Mouse (Mus musculus) spleen, postnatal 10 days (tissue): Measurements from ENCODE around the gene Lmx1a.

Experiments used
- DNase-seq, 2 experiments: peaks; one replicate each; pipeline ENCODE4 v3.0.0; 2021 to 2022; ENCODE audit warnings: low spot score in 2 of 2

Gene Lmx1a

DNA sequence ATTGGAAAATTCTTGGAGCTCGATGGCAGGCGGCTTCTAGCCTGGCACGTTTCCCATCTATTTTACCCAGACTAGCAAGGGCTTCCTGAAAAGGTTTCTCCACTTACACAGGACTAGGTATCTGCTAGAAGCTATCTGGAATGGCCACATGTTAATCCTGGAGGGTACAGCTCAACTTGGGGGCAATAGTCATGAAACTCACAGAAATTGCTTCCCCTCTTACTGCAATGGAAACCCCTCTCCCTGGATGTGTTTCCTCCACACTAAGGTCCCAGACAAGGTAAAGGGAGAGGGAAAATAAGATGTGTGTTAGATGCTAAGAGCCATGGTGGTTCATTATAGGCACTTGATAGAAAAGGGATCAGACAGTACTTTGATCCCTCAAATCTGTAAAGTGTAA, 5.7 kb downstream of the Lmx1a start:
- DNase-seq: no peak

DNA sequence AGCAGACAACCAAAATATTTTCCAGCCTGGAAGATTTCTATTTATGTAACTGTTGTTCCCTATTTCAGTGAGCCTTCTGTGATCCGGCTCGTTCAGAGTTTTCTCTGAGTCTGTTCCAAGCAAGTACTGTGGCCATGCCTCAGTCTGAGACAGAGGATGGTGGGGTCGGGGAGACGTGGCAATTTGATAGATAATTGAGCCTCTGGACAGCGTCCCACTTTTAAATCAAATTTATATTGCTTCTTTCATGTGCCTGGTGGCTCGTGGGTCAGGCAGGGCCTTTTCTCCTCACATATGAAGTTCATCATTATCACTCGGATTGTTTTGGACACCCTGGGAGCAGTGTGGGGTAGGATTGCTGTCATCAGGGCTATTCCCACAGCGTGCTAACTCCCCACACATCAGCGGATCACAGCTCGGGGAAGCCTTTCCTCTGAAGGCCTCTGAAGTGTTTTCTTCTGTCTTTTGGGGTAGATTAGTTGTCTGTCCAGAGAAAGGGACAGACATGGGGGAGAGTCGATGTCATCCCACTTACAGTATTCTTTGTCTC, 6.9 kb downstream of the Lmx1a start:
- DNase-seq: no peak

DNA sequence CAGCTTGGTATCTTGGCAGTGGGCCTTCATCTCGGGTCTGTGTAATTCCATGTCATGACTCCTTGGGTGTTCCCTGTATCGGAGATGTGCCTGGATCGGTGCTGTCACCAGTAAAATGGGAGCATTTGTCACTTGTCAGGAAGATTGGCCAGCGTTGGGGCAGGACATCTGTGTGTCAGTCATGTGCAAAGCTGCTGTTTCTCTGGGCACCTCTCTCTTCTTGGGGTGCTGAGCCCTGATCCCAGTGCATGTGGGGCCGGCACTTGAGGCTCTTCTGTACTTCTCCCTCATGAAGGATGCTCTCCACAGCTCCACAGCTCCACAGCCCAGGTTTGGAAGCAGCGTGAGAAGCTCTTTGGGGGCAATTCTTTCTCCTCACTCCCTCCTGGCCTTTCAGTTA, 10.7 kb downstream of the Lmx1a start:
- no peak for DNase-seq

DNA sequence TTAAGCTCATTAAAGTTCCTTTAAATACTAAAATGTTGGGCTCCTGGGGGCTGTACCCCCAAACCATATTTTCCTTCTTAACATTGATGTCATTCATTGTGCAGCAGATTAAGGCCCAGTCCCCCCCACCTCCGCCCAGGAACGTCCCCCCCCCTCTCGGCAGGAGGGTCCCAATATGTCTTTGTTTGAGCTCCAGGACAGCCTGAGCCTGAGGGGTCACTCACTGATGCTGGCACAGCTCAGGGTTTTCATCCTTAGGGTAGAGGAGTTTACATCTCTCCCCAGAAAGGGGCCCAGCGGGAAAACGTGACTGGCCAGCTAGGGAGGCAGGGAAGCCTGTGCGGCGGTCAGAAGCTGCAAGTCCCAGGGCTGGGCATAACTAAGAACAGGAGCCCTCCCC, 11.2 kb downstream of the Lmx1a start:
- no peak for DNase-seq

DNA sequence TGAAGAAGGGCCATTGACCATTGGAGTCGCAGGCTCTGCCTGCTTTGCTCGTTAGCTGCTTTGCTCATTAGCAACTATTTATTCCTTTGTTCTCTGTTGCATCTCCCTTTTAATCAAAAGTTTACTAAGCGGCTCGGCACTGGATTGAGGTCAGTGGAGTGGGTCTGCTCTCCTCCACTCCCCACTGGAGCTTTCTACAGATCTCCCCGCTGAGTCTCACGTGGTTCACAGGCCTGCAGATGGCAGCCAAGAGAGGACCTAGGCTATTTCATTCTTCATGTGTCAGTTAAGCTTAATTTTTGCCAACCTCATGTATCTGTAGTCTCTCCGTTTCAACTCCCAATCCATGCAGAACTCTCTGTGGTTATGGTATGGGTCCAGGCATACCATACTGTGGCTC, 16.5 kb downstream of the Lmx1a start:
- no peak for DNase-seq

DNA sequence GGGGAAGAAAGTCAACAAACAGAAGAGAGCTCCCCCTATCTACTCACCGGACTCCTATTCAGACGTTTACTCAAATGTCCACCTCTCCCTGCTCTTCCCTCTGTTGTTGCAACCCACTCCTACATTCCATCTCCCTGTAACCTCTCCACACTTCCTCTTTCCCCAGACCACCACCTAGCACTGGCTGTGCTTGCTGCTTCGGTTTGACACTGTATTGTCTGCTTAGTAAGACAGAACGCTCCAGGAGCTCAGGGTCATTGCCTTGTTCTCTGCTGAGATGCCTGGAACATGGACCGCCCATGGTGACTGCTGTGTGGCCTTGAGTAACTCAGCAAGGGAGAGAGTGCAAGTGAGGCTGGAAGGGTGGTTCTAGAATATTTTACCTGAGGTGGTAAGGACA, 19.7 kb downstream of the Lmx1a start:
- DNase-seq: no peak

DNA sequence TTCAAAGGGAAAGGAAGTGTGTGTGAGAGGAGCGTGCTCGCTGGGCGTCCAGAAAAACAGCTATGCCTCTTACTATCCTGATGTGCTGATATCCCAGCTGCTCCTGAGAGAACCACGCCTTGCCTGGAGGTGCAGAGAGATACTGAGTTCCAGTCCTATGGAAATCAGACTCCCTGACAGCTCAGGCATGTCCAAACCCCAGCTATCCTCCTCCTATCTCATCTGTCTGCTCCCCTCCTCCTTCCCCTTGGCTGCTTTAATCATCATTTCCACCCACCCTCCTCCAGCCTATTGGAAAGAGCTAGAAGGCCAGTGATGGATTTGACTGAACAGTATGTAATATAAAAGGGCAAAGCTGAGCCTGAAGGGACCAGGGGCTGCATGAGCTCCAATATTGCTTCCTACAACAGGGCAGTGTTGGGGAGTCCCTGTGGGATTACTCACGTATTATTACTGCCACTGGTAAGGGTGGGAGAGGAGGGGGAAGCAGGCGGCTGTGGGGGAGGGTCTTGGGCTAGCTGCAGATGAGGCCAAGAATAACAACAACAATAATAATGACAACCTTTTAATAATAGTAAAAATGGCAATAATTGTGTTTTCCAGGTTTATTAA, 26.8 kb downstream of the Lmx1a start:
- DNase-seq: no peak

DNA sequence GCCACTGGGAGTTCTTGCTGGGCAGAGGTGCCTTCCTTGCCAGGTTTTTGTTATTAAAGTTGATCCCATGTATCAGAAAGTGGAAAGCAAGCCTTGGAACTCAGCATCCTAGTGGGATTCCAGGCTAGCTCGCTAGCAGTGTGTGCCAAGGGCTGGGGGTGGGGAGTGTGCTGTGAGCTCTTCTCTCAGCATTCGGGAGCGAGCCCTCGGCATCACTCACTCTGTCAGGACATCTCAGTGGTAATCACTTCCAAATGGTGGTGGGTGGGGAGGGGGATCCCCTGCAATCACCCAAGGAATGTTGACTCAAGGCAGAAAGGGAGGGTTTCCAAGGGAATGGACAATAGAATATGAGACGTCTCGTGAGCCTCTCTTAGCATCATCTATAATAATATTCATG, 45.4 kb downstream of the Lmx1a start:
- DNase-seq: no peak

DNA sequence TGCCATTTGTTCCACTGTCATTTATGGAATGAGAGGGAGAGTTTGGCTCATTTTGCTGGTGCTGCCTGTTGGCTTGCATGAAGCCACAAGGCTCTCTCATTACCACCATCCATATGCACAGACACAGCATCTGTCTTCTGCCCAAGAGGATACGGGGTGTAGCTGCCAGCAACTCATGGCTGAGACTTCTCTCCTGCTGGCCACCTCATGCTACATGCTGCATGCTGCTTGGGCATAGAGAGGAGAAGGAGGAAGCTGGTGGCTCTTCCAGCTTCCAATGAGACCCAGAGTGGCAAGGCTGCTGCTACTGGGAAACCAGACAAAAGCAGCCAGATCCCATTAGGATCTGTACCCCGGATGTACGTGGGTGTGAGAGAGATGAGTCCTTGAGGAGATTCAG, 47.8 kb downstream of the Lmx1a start:
- DNase-seq: no peak

DNA sequence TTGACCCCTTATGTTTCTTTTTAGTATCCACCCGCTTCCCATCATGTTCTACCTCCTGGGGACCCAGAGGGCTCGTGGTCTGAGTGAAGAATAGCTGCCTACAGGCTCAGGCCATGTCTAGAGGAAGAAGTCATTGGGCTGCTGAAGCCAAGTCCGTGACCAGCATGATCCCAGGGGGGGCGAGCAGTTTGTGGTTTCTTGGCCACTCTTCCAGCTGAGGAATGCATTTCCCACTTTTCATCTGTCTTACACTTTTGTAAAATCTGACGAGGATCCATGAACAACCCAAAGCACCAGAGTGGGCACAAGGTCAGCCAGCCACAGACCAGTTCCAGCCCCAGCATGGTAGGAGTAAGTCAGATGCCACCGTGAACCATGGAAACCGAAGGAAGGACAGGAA, 50.2 kb downstream of the Lmx1a start:
- no peak for DNase-seq

DNA sequence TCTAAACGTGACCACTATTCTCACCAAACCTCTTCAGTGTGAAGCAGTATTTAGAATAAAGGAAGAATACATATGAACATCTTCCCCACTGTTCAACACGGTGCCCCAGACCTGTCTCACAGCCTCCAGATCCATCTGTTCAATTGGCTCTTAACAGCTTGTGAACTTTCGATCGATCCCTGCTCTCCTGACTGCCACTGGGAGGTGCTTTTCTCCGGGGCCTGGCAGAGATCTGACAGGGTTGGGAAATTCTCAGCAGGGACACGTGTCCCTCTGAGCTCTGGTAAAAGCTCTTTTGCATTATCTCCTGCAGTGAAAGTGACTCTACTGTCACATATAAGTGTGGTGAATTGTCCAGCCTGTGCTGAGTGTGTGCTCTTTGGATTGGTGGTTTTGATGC, 57.6 kb downstream of the Lmx1a start:
- DNase-seq: no peak

DNA sequence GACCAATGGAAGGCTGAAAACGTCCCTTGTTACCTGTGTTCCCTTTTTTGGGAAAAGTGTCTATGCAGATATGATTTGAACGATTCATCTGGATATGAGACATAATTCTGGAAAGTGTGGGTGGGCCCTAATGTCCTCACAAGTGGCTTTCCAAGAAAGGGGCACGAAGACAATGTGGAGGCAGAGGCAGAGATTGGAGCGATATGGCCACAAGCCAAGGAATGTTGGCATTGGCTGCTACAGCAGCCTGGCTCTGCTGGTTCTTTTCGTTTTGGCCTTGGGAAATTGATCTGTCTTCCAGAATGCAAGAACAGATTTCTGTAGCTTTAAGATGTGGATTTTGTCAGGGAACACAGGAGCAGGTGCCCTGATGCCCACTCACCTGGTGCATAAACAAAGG, 63.6 kb downstream of the Lmx1a start:
- no peak for DNase-seq

DNA sequence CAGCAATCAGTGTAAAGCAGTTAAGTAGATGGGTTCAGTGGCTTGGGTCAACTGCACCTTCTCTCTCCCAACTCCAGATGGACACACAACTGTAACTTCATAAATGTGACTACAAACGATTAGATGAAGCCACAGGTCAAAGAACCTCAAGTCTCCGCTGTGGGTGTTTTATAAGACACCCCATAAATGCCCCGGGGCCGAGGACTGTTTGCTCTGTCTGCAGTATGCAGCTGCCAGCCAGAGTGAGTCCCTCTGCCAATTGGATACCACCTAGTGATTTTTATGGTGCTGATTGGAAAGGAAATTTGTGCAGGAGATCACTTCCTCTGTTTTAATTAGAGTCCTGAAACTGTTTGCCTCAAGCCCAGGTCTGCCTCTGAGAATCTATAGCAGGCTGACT, 65.0 kb downstream of the Lmx1a start:
- no peak for DNase-seq

DNA sequence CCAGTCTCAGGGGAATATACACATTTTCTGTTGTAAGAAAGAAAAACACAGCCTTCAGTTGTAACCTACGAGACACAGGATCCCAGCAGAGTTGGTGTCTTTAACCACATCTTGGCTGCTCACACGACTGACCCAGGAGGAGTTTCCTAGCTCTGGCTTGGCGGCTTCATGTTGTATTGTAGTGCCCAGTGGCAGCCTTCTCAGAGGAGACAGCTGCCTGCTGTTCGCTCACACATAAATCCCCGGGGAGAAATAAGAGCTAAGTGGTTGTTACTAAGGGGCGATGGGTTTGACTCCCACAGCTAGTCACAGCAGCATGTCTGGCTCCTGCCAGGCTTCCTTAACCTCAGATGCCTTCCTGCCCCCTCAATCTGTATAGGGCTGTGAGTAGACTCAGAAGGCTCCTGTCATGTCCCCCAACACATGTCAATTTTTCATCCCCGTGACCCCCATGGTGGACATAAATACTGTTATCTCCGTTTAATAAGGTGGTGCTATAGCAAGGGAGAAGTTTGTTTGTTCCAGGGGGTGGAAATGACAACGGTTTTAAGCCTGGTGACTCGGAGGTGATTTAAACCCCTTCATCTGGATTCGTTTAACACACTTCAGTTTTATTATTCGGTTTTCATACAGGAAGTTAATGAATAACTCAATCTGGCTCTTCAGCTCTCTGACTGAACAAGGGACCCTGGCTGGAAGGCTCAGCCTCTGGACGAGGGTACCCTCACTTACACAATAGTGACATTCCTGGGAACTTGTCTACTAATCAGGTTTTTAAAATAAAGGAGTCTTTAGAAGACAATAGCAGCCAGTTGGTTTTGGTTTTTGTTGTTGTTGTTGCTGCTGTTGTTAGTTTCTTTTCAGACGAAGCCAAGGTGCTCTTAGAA, 65.8 kb downstream of the Lmx1a start:
- DNase-seq: no peak

DNA sequence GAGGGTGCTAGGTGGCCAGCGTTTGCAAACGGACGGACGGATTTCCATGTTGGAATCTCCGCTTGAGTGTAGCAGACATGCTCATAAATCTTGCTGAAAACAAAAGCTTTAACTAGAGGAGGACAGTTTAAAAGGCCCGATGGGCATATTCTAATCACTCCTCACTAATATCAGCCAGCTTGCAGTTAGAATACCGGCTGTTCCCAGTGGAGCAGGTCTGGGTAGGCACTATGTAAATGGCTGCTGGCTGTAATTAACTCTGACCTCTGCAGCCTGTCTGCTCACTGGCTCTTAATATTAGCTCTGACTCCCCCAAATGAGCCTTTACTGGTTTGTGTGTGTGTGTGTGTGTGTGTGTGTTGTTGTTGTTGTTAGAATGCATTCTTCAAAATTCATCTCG, 69.2 kb downstream of the Lmx1a start:
- no peak for DNase-seq

DNA sequence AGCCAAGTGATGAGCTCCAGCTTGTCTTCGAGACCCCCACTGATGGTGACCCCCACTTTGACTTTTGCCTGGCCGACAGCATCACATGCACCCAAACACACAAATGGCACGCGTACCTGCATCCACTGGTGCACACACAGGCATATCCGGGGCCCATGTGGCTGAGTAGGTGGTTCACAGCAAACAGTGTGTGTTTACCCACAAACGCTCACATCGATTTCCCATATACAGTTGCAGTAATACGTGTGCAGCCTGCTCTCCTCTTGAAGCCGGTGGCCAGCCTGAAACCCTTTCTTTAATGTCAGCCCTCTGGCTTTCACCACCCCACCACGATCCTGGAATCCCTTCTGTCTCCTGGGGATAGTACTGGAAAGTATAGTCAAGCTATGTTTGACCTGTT, 71.3 kb downstream of the Lmx1a start:
- no peak for DNase-seq

DNA sequence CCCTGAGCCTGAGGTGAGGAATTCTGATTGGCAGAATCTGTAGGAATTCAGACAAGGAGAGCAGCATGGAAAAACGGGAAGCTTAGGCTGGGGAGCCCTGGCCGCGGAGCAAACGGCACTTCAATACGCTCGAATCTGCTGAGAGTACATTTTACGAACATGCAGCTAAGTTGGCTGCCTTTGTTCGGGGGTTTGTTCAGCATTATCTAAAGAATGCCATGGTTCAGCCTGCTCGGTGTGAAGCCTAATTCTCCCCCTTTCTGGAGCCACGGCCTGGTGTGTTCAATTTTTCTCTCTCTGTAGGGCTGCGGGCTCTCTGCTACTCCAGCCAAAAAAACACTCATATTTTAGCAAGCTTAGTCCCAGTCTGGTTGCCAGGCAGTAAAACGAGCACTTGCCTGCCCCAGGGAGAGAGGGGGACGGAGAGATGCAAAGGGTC, 72.8 kb downstream of the Lmx1a start:
- no peak for DNase-seq

DNA sequence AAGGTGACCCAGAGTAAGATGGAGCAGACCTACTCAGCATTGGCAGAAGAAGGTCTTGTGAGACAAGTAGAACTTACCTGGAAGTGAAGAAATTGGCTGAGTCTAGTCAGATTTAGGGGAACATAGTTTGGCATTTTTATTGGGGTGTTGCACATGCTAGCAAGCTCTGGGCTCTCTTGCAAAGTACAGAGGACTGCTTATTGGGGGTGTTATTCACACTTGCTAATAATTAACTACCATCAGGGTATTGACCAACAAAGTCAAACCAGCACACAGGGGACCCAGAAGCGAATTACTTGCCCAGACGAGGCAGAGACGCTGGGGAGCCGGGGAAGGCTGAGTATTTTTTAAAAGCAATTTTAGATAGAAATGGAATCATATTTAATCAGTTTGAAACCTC, 77.6 kb downstream of the Lmx1a start:
- DNase-seq: no peak

DNA sequence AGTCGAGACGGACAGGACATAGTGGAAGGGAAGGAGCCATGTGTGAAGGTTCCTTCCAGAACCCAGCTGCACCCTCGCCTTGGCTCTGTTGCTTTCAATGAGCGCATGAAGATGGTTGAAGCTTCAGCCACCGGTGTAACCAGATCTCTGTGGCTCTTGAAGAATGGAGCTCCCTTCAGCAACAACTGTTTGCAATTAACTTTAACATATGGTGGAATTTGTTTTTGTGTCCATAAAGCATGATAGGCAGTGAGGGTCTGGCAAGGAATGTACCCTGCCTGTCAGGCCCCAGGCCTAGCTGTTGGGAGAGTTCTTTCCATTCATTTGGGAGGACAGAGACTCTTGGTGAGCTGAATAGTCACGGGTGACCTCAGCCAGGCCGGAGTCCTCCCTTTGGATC, 81.4 kb downstream of the Lmx1a start:
- no peak for DNase-seq

DNA sequence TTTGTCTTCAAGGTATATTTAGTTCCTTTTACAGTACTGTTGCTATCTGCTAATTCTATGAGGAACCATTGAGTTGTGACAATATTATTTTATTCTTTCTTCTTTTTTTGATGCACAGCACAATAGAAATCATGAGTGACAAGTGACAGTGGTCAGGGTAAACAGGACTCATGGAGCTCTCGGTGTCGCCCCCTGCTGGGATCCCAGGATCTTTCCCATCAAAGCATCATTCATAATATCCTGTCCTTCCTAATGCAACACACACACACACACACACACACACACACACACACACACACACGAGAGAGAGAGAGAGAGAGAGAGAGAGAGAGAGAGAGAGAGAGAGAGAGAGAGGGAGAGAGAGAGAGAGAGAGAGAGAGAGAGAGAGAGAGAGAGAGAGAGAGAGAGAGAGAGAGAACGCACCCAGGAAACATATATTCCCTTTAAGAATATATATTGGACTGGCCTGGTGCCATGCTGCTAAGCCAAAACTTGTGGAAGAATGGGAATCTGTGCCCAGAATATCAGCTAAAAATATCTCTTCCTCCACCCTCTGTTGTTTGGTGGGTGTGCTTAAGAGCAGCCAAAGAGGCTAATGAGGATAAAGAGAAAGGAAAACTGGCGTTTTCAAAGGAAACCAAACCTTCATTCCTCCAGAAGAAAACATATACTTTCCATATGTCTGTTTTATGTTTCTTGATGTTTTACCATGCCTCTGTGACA, 90.9 kb downstream of the Lmx1a start:
- no peak for DNase-seq

DNA sequence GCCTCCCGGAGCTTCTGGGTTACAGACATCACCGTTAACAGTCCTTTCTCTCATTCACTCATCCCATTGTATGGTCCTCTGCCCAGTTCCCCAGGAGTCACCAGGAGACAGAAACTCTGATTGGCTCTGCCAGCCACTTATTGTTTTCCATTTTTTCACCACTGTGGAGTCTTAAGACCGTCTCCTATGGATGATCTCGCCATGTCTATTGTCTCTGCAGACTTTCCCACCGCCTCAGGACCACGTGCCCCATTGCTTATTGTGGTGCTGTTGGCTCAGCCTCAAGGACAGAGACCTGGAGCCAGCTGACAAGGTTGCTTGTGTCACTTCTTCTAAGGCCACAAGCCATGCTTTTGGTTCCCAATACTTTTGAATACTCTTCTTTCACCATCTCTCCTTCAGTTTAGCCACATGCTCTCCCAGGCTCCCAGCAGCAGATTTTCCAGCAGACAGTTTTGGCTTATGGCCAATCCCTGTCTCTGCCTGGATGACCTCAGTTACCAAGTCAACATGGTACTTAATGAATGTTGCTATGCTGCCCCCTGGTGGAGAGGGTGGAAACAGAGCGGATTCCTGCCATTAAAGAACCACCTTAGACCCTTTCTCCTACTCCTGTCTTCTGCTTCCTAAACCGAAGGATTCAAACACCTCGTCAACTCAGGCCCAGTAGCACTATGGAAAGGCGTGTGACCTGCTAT, 92.9 kb downstream of the Lmx1a start:
- peak; percentile 6 to 49 for DNase-seq

DNA sequence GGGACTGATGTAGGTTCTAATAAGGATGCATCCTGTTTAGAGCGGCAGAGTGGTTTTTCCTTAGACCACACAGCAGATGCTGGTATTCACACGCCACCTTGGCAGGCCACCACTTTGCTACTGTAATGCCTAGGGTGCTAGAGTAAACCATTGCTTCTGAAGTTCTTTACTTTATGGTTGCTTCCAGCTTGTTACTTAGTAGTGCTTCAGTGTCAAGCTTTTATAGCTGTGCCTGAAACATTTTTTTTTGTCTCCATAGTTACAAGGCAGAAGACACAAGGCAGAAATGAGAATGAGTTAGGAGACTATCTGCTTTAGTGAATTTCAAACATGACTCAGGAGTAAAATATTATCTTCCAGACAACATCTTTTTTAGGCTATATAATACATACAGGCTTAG, 95.0 kb downstream of the Lmx1a start:
- DNase-seq: no peak
